Mouse (Mus musculus) myocyte (in vitro differentiated cells): ENCODE data around the gene Sash1. TPM values are rescaled to one million over a fixed set of nuclear protein-coding genes. Genes with fewer than 3 reads are reported as not detected.

ENCODE experiments used
- H3K27me3 ChIP-seq: one replicate; pipeline ENCODE4 v1.6.1; 2011; ENCODE audit not compliant: control insufficient read depth, insufficient read depth, insufficient read length
- H3K36me3 ChIP-seq: one replicate; pipeline ENCODE4 v1.6.1; 2011; ENCODE audit not compliant: control insufficient read depth, insufficient read depth
- H3K4me2 ChIP-seq: one replicate; pipeline ENCODE4 v1.6.1; 2011; ENCODE audit warnings: low read depth, control low read depth
- H3K4me3 ChIP-seq: one replicate; pipeline ENCODE4 v1.5.1; 2011; ENCODE audit warnings: mild to moderate bottlenecking, control low read depth, moderate library complexity
- H3K79me2 ChIP-seq: one replicate; pipeline ENCODE4 v1.6.1; 2011; ENCODE audit not compliant: control insufficient read depth, insufficient read depth
- H3ac ChIP-seq: one replicate; pipeline ENCODE4 v1.6.1; 2011; ENCODE audit not compliant: control insufficient read depth, insufficient read length
- CEBPB ChIP-seq: IDR thresholded peaks from 2 replicates; pipeline ENCODE4 v1.6.1; 2011; ENCODE audit warnings: mild to moderate bottlenecking, moderate library complexity; ENCODE audit not compliant: poor library complexity, insufficient read depth, severe bottlenecking
- E2F4 ChIP-seq: IDR thresholded peaks from one replicate; pipeline ENCODE4 v1.6.1; 2011; ENCODE audit warnings: mild to moderate bottlenecking, control low read depth, moderate library complexity; ENCODE audit not compliant: insufficient read depth
- MAX ChIP-seq: IDR thresholded peaks from one replicate; pipeline ENCODE4 v1.6.1; 2011; ENCODE audit warnings: low read depth, mild to moderate bottlenecking, control low read depth
- MYOD1 ChIP-seq, 3 experiments: IDR thresholded peaks; one replicate each; pipeline ENCODE4 v1.6.1; 2011; ENCODE audit warnings: control low read depth in 2 of 3, low read depth in 2 of 3, mild to moderate bottlenecking in 2 of 3, moderate library complexity in 1 of 3; ENCODE audit not compliant: insufficient read length in 2 of 3, control insufficient read depth in 1 of 3
- MYOG ChIP-seq, 3 experiments: IDR thresholded peaks; one replicate each; pipeline ENCODE4 v1.6.1; 2011; ENCODE audit warnings: control low read depth in 2 of 3, low read depth in 2 of 3, mild to moderate bottlenecking in 2 of 3; ENCODE audit not compliant: insufficient read length in 2 of 3, control insufficient read depth in 1 of 3, insufficient read depth in 1 of 3
- POLR2A ChIP-seq: IDR thresholded peaks from one replicate; pipeline ENCODE4 v1.6.1; 2011; ENCODE audit warnings: low read depth, mild to moderate bottlenecking, control low read depth, moderate library complexity; ENCODE audit not compliant: insufficient read length
- POLR2AphosphoS2 ChIP-seq: IDR thresholded peaks from one replicate; pipeline ENCODE4 v1.6.1; 2011; ENCODE audit warnings: low read depth, control low read depth; ENCODE audit not compliant: insufficient read length
- REST ChIP-seq: IDR thresholded peaks from one replicate; pipeline ENCODE4 v1.6.1; 2011; ENCODE audit warnings: mild to moderate bottlenecking, control low read depth, moderate library complexity; ENCODE audit not compliant: insufficient read depth, insufficient read length
- SRF ChIP-seq: IDR thresholded peaks from one replicate; pipeline ENCODE4 v1.6.1; 2011; ENCODE audit warnings: low read depth; ENCODE audit not compliant: control insufficient read depth, insufficient read length
- TCF12 ChIP-seq: IDR thresholded peaks from one replicate; pipeline ENCODE4 v1.6.1; 2011; ENCODE audit warnings: mild to moderate bottlenecking, control low read depth; ENCODE audit not compliant: poor library complexity, insufficient read depth, severe bottlenecking
- TCF3 ChIP-seq: IDR thresholded peaks from one replicate; pipeline ENCODE4 v1.6.1; 2011; ENCODE audit warnings: low read depth, control low read depth; ENCODE audit not compliant: insufficient read length
- USF1 ChIP-seq: IDR thresholded peaks from one replicate; pipeline ENCODE4 v1.6.1; 2011; ENCODE audit warnings: low read depth, mild to moderate bottlenecking, control low read depth, moderate library complexity
- polyA plus RNA-seq: library from polyadenylated mRNA; unstranded; fragments of >200 nt; fragmentation: generic; extraction: Trizol; gene quantifications from one replicate; pipeline ENCODE4 v1.2.1, GENCODE M21; 2012; ENCODE audit warnings: missing spikeins

Gene Sash1
- polyA plus RNA-seq, 1 experiment: 1.9 TPM

GRCm38 (mm10) chr10:8772464-8773209 is 113.2 kb downstream of the Sash1 start:
- Histone ChIP-seq H3K36me3 (no peaks in the 10 kb centered on the region), H3K79me2 (no peaks in the 10 kb centered on the region), H3K27me3 (no peaks in the 10 kb centered on the region), H3K4me3 (no peak overlapping the region), H3ac (no peak overlapping the region), H3K4me2 (no peak overlapping the region)
- no peak for TF ChIP-seq USF1
- no peak for TF ChIP-seq TCF12
- no peak for TF ChIP-seq MYOD1 (IDR thresholded peaks at IDR 0.05; ENCODE audit: control insufficient read depth in 1 of 3, insufficient read length in 2 of 3, low read depth in 2 of 3)
- no peak for TF ChIP-seq REST
- TF ChIP-seq TCF3: no peak
- TF ChIP-seq SRF: no peak
- TF ChIP-seq POLR2AphosphoS2: no peak
- TF ChIP-seq CEBPB: no peak
- TF ChIP-seq POLR2A: no peak
- TF ChIP-seq E2F4: no peak

- Histone ChIP-seq H3K4me3 (no peak overlapping the region), H3K27me3 (no peaks in the 10 kb centered on the region), H3ac (no peak overlapping the region), H3K79me2 (no peaks in the 10 kb centered on the region), H3K36me3 (no peaks in the 10 kb centered on the region), H3K4me2 (no peak overlapping the region)
- no peak for TF ChIP-seq POLR2A
- TF ChIP-seq USF1: no peak
- TF ChIP-seq TCF12: no peak
- TF ChIP-seq TCF3: no peak
- no peak for TF ChIP-seq REST
- no peak for TF ChIP-seq SRF
- no peak for TF ChIP-seq POLR2AphosphoS2
- no peak for TF ChIP-seq MYOG (IDR thresholded peaks at IDR 0.05; ENCODE audit: control insufficient read depth in 1 of 3, insufficient read depth in 1 of 3, insufficient read length in 2 of 3, low read depth in 2 of 3)
- no peak for TF ChIP-seq CEBPB
- no peak for TF ChIP-seq MAX
- no peak for TF ChIP-seq MYOD1 (IDR thresholded peaks at IDR 0.05; ENCODE audit: control insufficient read depth in 1 of 3, insufficient read length in 2 of 3, low read depth in 2 of 3)
- no peak for TF ChIP-seq E2F4
These were observed 114.8 kb downstream of the Sash1 start for GRCm38 (mm10) chr10:8770931-8771653.

- H3ac ChIP-seq: no peak overlapping the region
- no peak overlapping the region for H3K4me3 ChIP-seq
- TF ChIP-seq USF1: no peak
- TF ChIP-seq MYOD1 (IDR thresholded peaks at IDR 0.05; ENCODE audit: control insufficient read depth in 1 of 3, insufficient read length in 2 of 3, low read depth in 2 of 3): no peak
- no peak for TF ChIP-seq TCF12
- no peak for TF ChIP-seq POLR2AphosphoS2
- TF ChIP-seq CEBPB: no peak
- no peak for TF ChIP-seq TCF3
- no peak for TF ChIP-seq MYOG (IDR thresholded peaks at IDR 0.05; ENCODE audit: control insufficient read depth in 1 of 3, insufficient read depth in 1 of 3, insufficient read length in 2 of 3, low read depth in 2 of 3)
- TF ChIP-seq REST: no peak
- TF ChIP-seq POLR2A: no peak
- no peak for TF ChIP-seq E2F4
- TF ChIP-seq MAX: no peak
- TF ChIP-seq SRF: no peak
- H3K4me2 ChIP-seq: no peak overlapping the region
- H3K27me3 ChIP-seq: no peaks in the 10 kb centered on the region
- H3K36me3 ChIP-seq: no peaks in the 10 kb centered on the region
- no peaks in the 10 kb centered on the region for H3K79me2 ChIP-seq
These were observed 117.2 kb downstream of the Sash1 start for GRCm38 (mm10) chr10:8768654-8769053.

- Histone ChIP-seq H3K27me3 (no peaks in the 10 kb centered on the region), H3K4me3 (no peak overlapping the region), H3K36me3 (no peaks in the 10 kb centered on the region), H3K4me2 (no peak overlapping the region), H3ac (no peak overlapping the region), H3K79me2 (no peaks in the 10 kb centered on the region)
- TF ChIP-seq USF1: no peak
- TF ChIP-seq E2F4: no peak
- TF ChIP-seq MAX: no peak
- TF ChIP-seq TCF3: no peak
- no peak for TF ChIP-seq SRF
- TF ChIP-seq MYOD1 (IDR thresholded peaks at IDR 0.05; ENCODE audit: control insufficient read depth in 1 of 3, insufficient read length in 2 of 3, low read depth in 2 of 3): no peak
- TF ChIP-seq MYOG (IDR thresholded peaks at IDR 0.05; ENCODE audit: control insufficient read depth in 1 of 3, insufficient read depth in 1 of 3, insufficient read length in 2 of 3, low read depth in 2 of 3): no peak
- no peak for TF ChIP-seq POLR2A
- no peak for TF ChIP-seq REST
- TF ChIP-seq CEBPB: no peak
- no peak for TF ChIP-seq POLR2AphosphoS2
- TF ChIP-seq TCF12: no peak
These were observed 118.5 kb downstream of the Sash1 start for GRCm38 (mm10) chr10:8767381-8767780.
